Mouse (Mus musculus) megakaryocyte, embryonic 14.5 days (primary cell): ENCODE results near the gene Morf4l2.

ENCODE experiments used
- FLI1 ChIP-seq: IDR thresholded peaks from 2 replicates; pipeline ENCODE4 v1.6.1; 2012; ENCODE audit warnings: low read length, inconsistent platforms, mixed read lengths
- GATA1 ChIP-seq: IDR thresholded peaks from 3 replicates; pipeline ENCODE4 v1.6.1; 2012; ENCODE audit warnings: mixed read lengths, low read length, inconsistent platforms, borderline replicate concordance

GRCm38 (mm10) chrX:136744663-136745062 lies 1.2 kb upstream of the Morf4l2 start:
- no peak for TF ChIP-seq FLI1
- no peak for TF ChIP-seq GATA1
